Mouse (Mus musculus): Measurements from ENCODE around the gene Ppp2r1a. TPM values are rescaled to one million over a fixed set of nuclear protein-coding genes. Genes with fewer than 3 reads are reported as not detected.
A peak's percentile ranks its signal among the peaks of the same experiment; 100 is the strongest.

Gene Ppp2r1a
- total RNA-seq (2017) = 210 and 229 TPM in 2 replicates

GRCm38 (mm10) chr17:20944985-20945891 lies at the start of gene Ppp2r1a:
Gene Ppp2r1a (plus strand): TSS chr17:20945311.
- peak; percentile 89 for ATAC-seq (replicated peaks; ENCODE audit: low read depth, poor library complexity, severe bottlenecking)

- ATAC-seq (replicated peaks; ENCODE audit: low read depth, poor library complexity, severe bottlenecking) = no peak
Measured at GRCm38 (mm10) chr17:20904991-20905390, 40.1 kb upstream of the Ppp2r1a start, which contains the start of gene Vmn1r231. Gene Vmn1r231 (minus strand): TSS chr17:20905091.

GRCm38 (mm10) chr17:20919614-20920013 lies 25.5 kb upstream of the Ppp2r1a start, which contains the start of gene Vmn1r232:
Gene Vmn1r232 (minus strand): TSS chr17:20919714.
- ATAC-seq (replicated peaks; ENCODE audit: low read depth, poor library complexity, severe bottlenecking) = no peak

GRCm38 (mm10) chr17:20944226-20944625 lies 885 bp upstream of the Ppp2r1a start:
- ATAC-seq (replicated peaks; ENCODE audit: low read depth, poor library complexity, severe bottlenecking) = no peak

- no peak for ATAC-seq (replicated peaks; ENCODE audit: low read depth, poor library complexity, severe bottlenecking)
Measured at GRCm38 (mm10) chr17:20946026-20946565, 985 bp downstream of the Ppp2r1a start.

- no peak for ATAC-seq (replicated peaks; ENCODE audit: low read depth, poor library complexity, severe bottlenecking)
Measured at GRCm38 (mm10) chr17:20946636-20947035, 1.5 kb downstream of the Ppp2r1a start.

GRCm38 (mm10) chr17:20960386-20960785 lies 15.3 kb downstream of the Ppp2r1a start:
- ATAC-seq (replicated peaks; ENCODE audit: low read depth, poor library complexity, severe bottlenecking) = no peak

GRCm38 (mm10) chr17:20965421-20965820 lies 20.3 kb downstream of the Ppp2r1a start:
- no peak for ATAC-seq (replicated peaks; ENCODE audit: low read depth, poor library complexity, severe bottlenecking)

GRCm38 (mm10) chr17:20966681-20967080 lies 21.6 kb downstream of the Ppp2r1a start:
- ATAC-seq (replicated peaks; ENCODE audit: low read depth, poor library complexity, severe bottlenecking) = no peak

- no peak for ATAC-seq (replicated peaks; ENCODE audit: low read depth, poor library complexity, severe bottlenecking)
Measured at GRCm38 (mm10) chr17:20993716-20994115, 48.6 kb downstream of the Ppp2r1a start.

GRCm38 (mm10) chr17:20996364-20996763 lies 51.3 kb downstream of the Ppp2r1a start, which contains the start of gene Vmn1r233:
Gene Vmn1r233 (minus strand): TSS chr17:20996464.
- ATAC-seq (replicated peaks; ENCODE audit: low read depth, poor library complexity, severe bottlenecking) = no peak

GRCm38 (mm10) chr17:21008382-21009331 lies 63.5 kb downstream of the Ppp2r1a start, which contains the start of gene Zfp160:
Gene Zfp160 (plus strand): TSS chr17:21008903.
- peak; percentile 96 for ATAC-seq (replicated peaks; ENCODE audit: low read depth, poor library complexity, severe bottlenecking)

- ATAC-seq (replicated peaks; ENCODE audit: low read depth, poor library complexity, severe bottlenecking) = no peak
Measured at GRCm38 (mm10) chr17:21009726-21010125, 64.6 kb downstream of the Ppp2r1a start.

Other genes with a start within 250 kb of the Ppp2r1a start
- not detected in 2 replicates for gene Vmn1r227, start 215.5 kb upstream of the Ppp2r1a start, total RNA-seq (2017)
- not detected in 2 replicates for gene Vmn1r228, start 159.2 kb upstream of the Ppp2r1a start, total RNA-seq (2017)
- gene Vmn1r229, start 133.8 kb upstream of the Ppp2r1a start, total RNA-seq (2017) = not detected in 2 replicates
- gene Vmn1r230, start 104.9 kb upstream of the Ppp2r1a start, total RNA-seq (2017) = not detected in 2 replicates
- not detected in 2 replicates for gene Vmn1r231, start 40.2 kb upstream of the Ppp2r1a start, total RNA-seq (2017)
- not detected in 2 replicates for gene Vmn1r232, start 25.6 kb upstream of the Ppp2r1a start, total RNA-seq (2017)
- not detected in 2 replicates for gene Vmn1r233, start 51.2 kb downstream of the Ppp2r1a start, total RNA-seq (2017)
- 26.6 and 31.7 TPM in 2 replicates for gene Zfp160, start 63.6 kb downstream of the Ppp2r1a start, total RNA-seq (2017)